25 mouse cellular contexts compared by ENCODE assay signal in the genomic region with DNA sequence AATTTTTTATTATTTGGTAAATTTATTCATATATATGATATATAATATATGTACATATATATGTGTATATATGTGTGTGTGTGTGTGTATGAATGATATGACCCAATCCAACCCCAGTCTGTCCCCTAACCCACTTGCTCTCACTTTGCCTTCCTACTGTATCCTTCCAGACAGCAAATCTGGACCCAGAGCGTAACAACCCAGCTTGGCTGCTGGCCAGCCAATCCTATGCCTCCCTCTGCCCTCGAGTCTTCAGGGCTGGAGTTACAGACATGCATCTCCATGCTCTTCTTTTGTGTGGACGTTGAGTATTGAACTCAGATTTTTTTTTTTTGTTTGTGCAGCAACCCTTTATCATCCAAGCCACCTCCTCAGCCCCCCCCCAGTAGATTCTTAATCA.
DNase-seq lines count a peak whose midpoint lies in the region; ATAC-seq lines count a peak whose summit lies in the region.
"Had no signal": no experiment of that assay in that cellular context is flagged by ENCODE, and none has a peak within 500 bp of the region (broad histone marks: within the 10 kb centered on the region; RNA-seq: fewer than 3 reads in every experiment).

No protein-coding gene starts in this region.

- ATAC-seq in hindbrain, embryonic 12.5 days (ENCODE audit: low FRiP score) = peak; percentile 58; the same call in 1 of the 2 replicates
- no peak for ATAC-seq in hindbrain, embryonic 14.5 days (ENCODE audit: low FRiP score)
- ATAC-seq in midbrain, embryonic 12.5 days (ENCODE audit: low FRiP score, low read depth) = peak; percentile 19; the same call in 1 of the 2 replicates
- ATAC-seq in midbrain, embryonic 15.5 days (replicated peaks) = no peak
- no peak; the same call in 1 of the 2 replicates for ATAC-seq in midbrain, embryonic 14.5 days (ENCODE audit: low FRiP score, low TSS enrichment)
- ATAC-seq: inflammation-experienced regulatory T-cells, adult 6 months; lung, postnatal 0 days; Patski had no signal

- H3K4me3 ChIP-seq in hindbrain, embryonic 12.5 days = no peak overlapping the region
- H3K4me3 ChIP-seq in hindbrain, embryonic 14.5 days (replicated peaks; ENCODE audit: low read length) = no peak overlapping the region
- no peak overlapping the region for H3K4me3 ChIP-seq in midbrain, embryonic 12.5 days
- H3K4me3 ChIP-seq in midbrain, embryonic 15.5 days = no peak overlapping the region
- H3K4me3 ChIP-seq in midbrain, embryonic 14.5 days (replicated peaks; ENCODE audit: low read depth, low read length) = no peak overlapping the region
- H3K4me3 ChIP-seq: heart, embryonic 10.5 days; heart, embryonic 15.5 days; limb, embryonic 13.5 days; megakaryocyte, embryonic 14.5 days had no signal

- DNase-seq in cerebellum, postnatal 14 days = peak; percentile 44 to 60
- DNase-seq in cerebellum, adult 9-11 months = no peak
- no peak for DNase-seq in hindbrain, embryonic 14.5 days (ENCODE audit: low spot score)
- DNase-seq in midbrain, embryonic 14.5 days = peak; percentile 78
- DNase-seq: adrenal gland, postnatal 10 days; cerebellum, adult 11 months; gastrocnemius, postnatal 25 days; heart, adult 11 months; kidney, adult 11 months; kidney, postnatal 14 days; lung, postnatal 4 days; right cerebral cortex, adult 18-20 months; thymus, postnatal 4 days had no signal

- H3K36me3 ChIP-seq in hindbrain, embryonic 12.5 days = no peaks in the 10 kb centered on the region
- H3K36me3 ChIP-seq in hindbrain, embryonic 14.5 days (replicated peaks; ENCODE audit: control insufficient read depth, insufficient read depth) = no peaks in the 10 kb centered on the region
- no peaks in the 10 kb centered on the region for H3K36me3 ChIP-seq in midbrain, embryonic 12.5 days
- no peaks in the 10 kb centered on the region for H3K36me3 ChIP-seq in midbrain, embryonic 15.5 days (replicated peaks)
- H3K36me3 ChIP-seq in midbrain, embryonic 14.5 days (ENCODE audit: control insufficient read depth, insufficient read depth, low read length) = no peaks in the 10 kb centered on the region
- H3K36me3 ChIP-seq: G1E; heart, embryonic 10.5 days; heart, embryonic 15.5 days; limb, embryonic 13.5 days had no signal

- H3K9ac ChIP-seq in hindbrain, embryonic 12.5 days = no peak overlapping the region
- no peak overlapping the region for H3K9ac ChIP-seq in hindbrain, embryonic 14.5 days
- no peak overlapping the region for H3K9ac ChIP-seq in midbrain, embryonic 12.5 days (replicated peaks)
- H3K9ac ChIP-seq in midbrain, embryonic 15.5 days = no peak overlapping the region
- no peak overlapping the region for H3K9ac ChIP-seq in midbrain, embryonic 14.5 days (replicated peaks; ENCODE audit: low read length)
- H3K9ac ChIP-seq: heart, embryonic 15.5 days; limb, embryonic 13.5 days had no signal

- H3K4me1 ChIP-seq in hindbrain, embryonic 12.5 days = 0 out of 2 replicates have a peak, but pooled peaks cover 4% of the 10 kb centered on the region
- H3K4me1 ChIP-seq in hindbrain, embryonic 14.5 days (replicated peaks; ENCODE audit: control insufficient read depth, insufficient read depth, low read length) = 0 out of 2 replicates have a peak, but pooled peaks cover 5% of the 10 kb centered on the region
- H3K4me1 ChIP-seq in midbrain, embryonic 12.5 days = no peaks in the 10 kb centered on the region; the same call in 1 of the 2 replicates
- no peaks in the 10 kb centered on the region for H3K4me1 ChIP-seq in midbrain, embryonic 15.5 days
- H3K4me1 ChIP-seq in midbrain, embryonic 14.5 days (ENCODE audit: control insufficient read depth, insufficient read depth, low read length) = no peaks in the 10 kb centered on the region
- H3K4me1 ChIP-seq: heart, embryonic 10.5 days; heart, embryonic 15.5 days; limb, embryonic 13.5 days; megakaryocyte, embryonic 14.5 days had no signal

- no peak overlapping the region for H3K4me2 ChIP-seq in hindbrain, embryonic 12.5 days (replicated peaks)
- no peak overlapping the region for H3K4me2 ChIP-seq in hindbrain, embryonic 14.5 days (replicated peaks)
- H3K4me2 ChIP-seq in midbrain, embryonic 12.5 days (replicated peaks) = no peak overlapping the region
- H3K4me2 ChIP-seq in midbrain, embryonic 15.5 days = no peak overlapping the region
- no peak overlapping the region for H3K4me2 ChIP-seq in midbrain, embryonic 14.5 days (ENCODE audit: low read length)
- H3K4me2 ChIP-seq: heart, embryonic 15.5 days; limb, embryonic 13.5 days; liver, embryonic 11.5 days had no signal

- H3K27me3 ChIP-seq in hindbrain, embryonic 12.5 days = no peaks in the 10 kb centered on the region
- H3K27me3 ChIP-seq in hindbrain, embryonic 14.5 days (ENCODE audit: control insufficient read depth, insufficient read depth, low read length) = no peaks in the 10 kb centered on the region
- H3K27me3 ChIP-seq in midbrain, embryonic 12.5 days = no peaks in the 10 kb centered on the region
- no peaks in the 10 kb centered on the region for H3K27me3 ChIP-seq in midbrain, embryonic 15.5 days (replicated peaks)
- no peaks in the 10 kb centered on the region for H3K27me3 ChIP-seq in midbrain, embryonic 14.5 days (ENCODE audit: control insufficient read depth, insufficient read depth, low read length)
- H3K27me3 ChIP-seq: heart, embryonic 15.5 days; limb, embryonic 13.5 days; megakaryocyte, embryonic 14.5 days; Patski had no signal

- WGBS in hindbrain, embryonic 12.5 days = 37% methylated on average over 3 of the region's 3 CpGs
- 32% methylated on average over 3 of the region's 3 CpGs for WGBS in hindbrain, embryonic 14.5 days
- WGBS in midbrain, embryonic 12.5 days = 53% methylated on average over 3 of the region's 3 CpGs
- 21% methylated on average over 3 of the region's 3 CpGs for WGBS in midbrain, embryonic 15.5 days
- 33% methylated on average over 3 of the region's 3 CpGs for WGBS in midbrain, embryonic 14.5 days

- no peaks in the 10 kb centered on the region for H3K9me3 ChIP-seq in hindbrain, embryonic 12.5 days (replicated peaks)
- no peaks in the 10 kb centered on the region for H3K9me3 ChIP-seq in hindbrain, embryonic 14.5 days (ENCODE audit: control insufficient read depth, low read length)
- H3K9me3 ChIP-seq in midbrain, embryonic 12.5 days = no peaks in the 10 kb centered on the region
- H3K9me3 ChIP-seq in midbrain, embryonic 15.5 days = no peaks in the 10 kb centered on the region
- H3K9me3 ChIP-seq in midbrain, embryonic 14.5 days (ENCODE audit: control insufficient read depth, low read length) = no peaks in the 10 kb centered on the region
- H3K9me3 ChIP-seq: heart, embryonic 10.5 days; heart, embryonic 15.5 days; limb, embryonic 13.5 days had no signal

- H3K27ac ChIP-seq in hindbrain, embryonic 12.5 days = no peak overlapping the region
- H3K27ac ChIP-seq in hindbrain, embryonic 14.5 days = no peak overlapping the region
- no peak overlapping the region for H3K27ac ChIP-seq in midbrain, embryonic 12.5 days (replicated peaks)
- no peak overlapping the region for H3K27ac ChIP-seq in midbrain, embryonic 15.5 days
- no peak overlapping the region for H3K27ac ChIP-seq in midbrain, embryonic 14.5 days (replicated peaks; ENCODE audit: low read depth, low read length)
- H3K27ac ChIP-seq: heart, embryonic 10.5 days; heart, embryonic 15.5 days; limb, embryonic 13.5 days had no signal

Comparison
In these comparisons a context has a peak if more than half of its experiments do, and no peak if none do; other contexts are left out.
1. DNase-seq: peak in cerebellum, postnatal 14 days (2 of 2) and midbrain, embryonic 14.5 days (single experiment); none in cerebellum, adult 9-11 months (single experiment) and hindbrain, embryonic 14.5 days (single experiment).
2. ATAC-seq: peak in hindbrain, embryonic 12.5 days (single experiment) and midbrain, embryonic 12.5 days (single experiment); none in hindbrain, embryonic 14.5 days (single experiment), midbrain, embryonic 15.5 days (single experiment) and midbrain, embryonic 14.5 days (single experiment).